33 mouse cellular contexts compared by ENCODE assay signal in genomic region chr16:93575574-93575973, GRCm38 (mm10). TPM values are rescaled to one million over a fixed set of nuclear protein-coding genes. Genes with fewer than 3 reads are reported as not detected.
DNase-seq lines count a peak whose midpoint lies in the region; ATAC-seq lines count a peak whose summit lies in the region.
"Had no signal": no experiment of that assay in that cellular context is flagged by ENCODE, and none has a peak within 500 bp of the region (broad histone marks: within the 10 kb centered on the region; RNA-seq: fewer than 3 reads in every experiment).

No protein-coding gene starts in this region.

- H3K27me3 ChIP-seq in liver, embryonic 16.5 days (ENCODE audit: control insufficient read depth, insufficient read depth, low read depth, low read length) = no peaks in the 10 kb centered on the region
- no peaks in the 10 kb centered on the region for H3K27me3 ChIP-seq in liver, embryonic 11.5 days (replicated peaks; ENCODE audit: control insufficient read depth, insufficient read depth, low read length)
- H3K27me3 ChIP-seq in embryonic facial prominence, embryonic 10.5 days (replicated peaks; ENCODE audit: low read depth, poor library complexity, severe bottlenecking) = 0 out of 2 replicates have a peak, but pooled peaks cover 6% of the 10 kb centered on the region
- H3K27me3 ChIP-seq in embryonic facial prominence, embryonic 12.5 days = no peaks in the 10 kb centered on the region
- H3K27me3 ChIP-seq in stomach, embryonic 16.5 days (ENCODE audit: control insufficient read depth, insufficient read depth, low read length) = no peaks in the 10 kb centered on the region
- H3K27me3 ChIP-seq: kidney, embryonic 15.5 days had no signal

- no peaks in the 10 kb centered on the region for H3K9me3 ChIP-seq in liver, embryonic 16.5 days (replicated peaks; ENCODE audit: control insufficient read depth, low read length)
- H3K9me3 ChIP-seq in liver, embryonic 11.5 days (ENCODE audit: control insufficient read depth, low read length) = no peaks in the 10 kb centered on the region
- no peaks in the 10 kb centered on the region for H3K9me3 ChIP-seq in embryonic facial prominence, embryonic 10.5 days
- no peaks in the 10 kb centered on the region for H3K9me3 ChIP-seq in embryonic facial prominence, embryonic 12.5 days
- H3K9me3 ChIP-seq in stomach, embryonic 16.5 days (replicated peaks; ENCODE audit: control insufficient read depth, low read length) = no peaks in the 10 kb centered on the region
- H3K9me3 ChIP-seq: forebrain, embryonic 12.5 days; kidney, embryonic 15.5 days; limb, embryonic 12.5 days; liver, embryonic 12.5 days had no signal

- no peak for DNase-seq in liver, embryonic 11.5 days (ENCODE audit: low spot score)
- DNase-seq in embryonic facial prominence, embryonic 10.5 days (ENCODE audit: low spot score) = no peak
- no peak for DNase-seq in ovary, postnatal 36 days (ENCODE audit: low spot score)
- DNase-seq: adrenal gland, postnatal 10 days; B cell, adult 2 months; cerebellum, adult 9-10 months; embryo, embryonic 11 days; forebrain, postnatal 0 days; heart, postnatal 14 days; kidney, adult 18-20 months; kidney, postnatal 25 days; lung, adult 2 months; lung, postnatal 10 days; retina, postnatal 1 day; right cerebral cortex, postnatal 14 days; thymus, adult 2 months had no signal

- WGBS in liver, embryonic 16.5 days (ENCODE audit: insufficient replicate concordance) = 51% methylated on average over 5 of the region's 5 CpGs
- WGBS in liver, embryonic 11.5 days = 70% methylated on average over 5 of the region's 5 CpGs
- WGBS in embryonic facial prominence, embryonic 10.5 days = 78% methylated on average over 5 of the region's 5 CpGs
- 71% methylated on average over 5 of the region's 5 CpGs for WGBS in embryonic facial prominence, embryonic 12.5 days
- 66% methylated on average over 5 of the region's 5 CpGs for WGBS in stomach, embryonic 16.5 days

- peak; percentile 56; the same call in 1 of the 2 replicates for ATAC-seq in liver, embryonic 16.5 days (ENCODE audit: low read depth)
- ATAC-seq in liver, embryonic 11.5 days (replicated peaks; ENCODE audit: low FRiP score) = no peak
- ATAC-seq in embryonic facial prominence, embryonic 12.5 days (ENCODE audit: insufficient number of reproducible peaks, insufficient read depth, low FRiP score, low TSS enrichment) = no peak
- ATAC-seq in stomach, embryonic 16.5 days (ENCODE audit: insufficient read depth, low FRiP score) = peak; percentile 34; the same call in 1 of the 2 replicates
- ATAC-seq: forebrain, postnatal 0 days; liver, embryonic 12.5 days; midbrain, embryonic 16.5 days had no signal

- no peaks in the 10 kb centered on the region for H3K36me3 ChIP-seq in liver, embryonic 16.5 days (ENCODE audit: control insufficient read depth, insufficient read depth)
- H3K36me3 ChIP-seq in liver, embryonic 11.5 days (ENCODE audit: control insufficient read depth, insufficient read depth, low read length) = no peaks in the 10 kb centered on the region
- no peaks in the 10 kb centered on the region for H3K36me3 ChIP-seq in embryonic facial prominence, embryonic 10.5 days (replicated peaks)
- no peaks in the 10 kb centered on the region for H3K36me3 ChIP-seq in embryonic facial prominence, embryonic 12.5 days
- no peaks in the 10 kb centered on the region for H3K36me3 ChIP-seq in stomach, embryonic 16.5 days (ENCODE audit: control insufficient read depth, insufficient read depth, low read length)
- H3K36me3 ChIP-seq: forebrain, embryonic 12.5 days; G1E; kidney, embryonic 15.5 days; limb, embryonic 12.5 days; liver, embryonic 12.5 days had no signal

- H3K27ac ChIP-seq in liver, embryonic 16.5 days (ENCODE audit: low read length) = no peak overlapping the region
- H3K27ac ChIP-seq in liver, embryonic 11.5 days (ENCODE audit: low read depth, low read length) = no peak overlapping the region
- H3K27ac ChIP-seq in embryonic facial prominence, embryonic 10.5 days (replicated peaks) = peak overlapping the region; percentile 76; the same call in 1 of the 2 replicates
- H3K27ac ChIP-seq in embryonic facial prominence, embryonic 12.5 days = peak overlapping the region; percentile 7; the same call in 1 of the 2 replicates
- 0 out of 2 replicates have a peak overlapping the region, but pooled peaks have one; percentile 57 for H3K27ac ChIP-seq in stomach, embryonic 16.5 days (ENCODE audit: low read length)
- H3K27ac ChIP-seq: forebrain, embryonic 12.5 days; kidney, embryonic 15.5 days; left cerebral cortex, adult 2 months; limb, embryonic 12.5 days; liver, embryonic 12.5 days; macrophage had no signal

- H3K4me3 ChIP-seq in liver, embryonic 16.5 days (ENCODE audit: low read depth, low read length) = no peak overlapping the region
- H3K4me3 ChIP-seq in liver, embryonic 11.5 days (ENCODE audit: low read depth, low read length) = no peak overlapping the region
- H3K4me3 ChIP-seq in embryonic facial prominence, embryonic 10.5 days = no peak overlapping the region
- H3K4me3 ChIP-seq in embryonic facial prominence, embryonic 12.5 days = no peak overlapping the region
- H3K4me3 ChIP-seq in stomach, embryonic 16.5 days (replicated peaks; ENCODE audit: low read length) = no peak overlapping the region
- H3K4me3 ChIP-seq: erythroblast, embryonic 14.5 days; forebrain, embryonic 12.5 days; kidney, embryonic 15.5 days; left cerebral cortex, adult 2 months; limb, embryonic 12.5 days; liver, embryonic 12.5 days had no signal

- no peak overlapping the region for H3K4me2 ChIP-seq in liver, embryonic 16.5 days (ENCODE audit: low read depth, low read length)
- H3K4me2 ChIP-seq in liver, embryonic 11.5 days = no peak overlapping the region
- H3K4me2 ChIP-seq in embryonic facial prominence, embryonic 12.5 days (replicated peaks) = no peak overlapping the region
- no peak overlapping the region for H3K4me2 ChIP-seq in stomach, embryonic 16.5 days (ENCODE audit: low read depth, low read length)
- H3K4me2 ChIP-seq: forebrain, embryonic 12.5 days; kidney, embryonic 15.5 days; limb, embryonic 12.5 days; liver, embryonic 12.5 days had no signal

- H3K4me1 ChIP-seq in liver, embryonic 16.5 days (ENCODE audit: control insufficient read depth, low read depth, low read length) = no peaks in the 10 kb centered on the region
- H3K4me1 ChIP-seq in liver, embryonic 11.5 days (replicated peaks; ENCODE audit: control insufficient read depth, insufficient read depth, low read length) = no peaks in the 10 kb centered on the region
- H3K4me1 ChIP-seq in embryonic facial prominence, embryonic 10.5 days = peaks cover 23% of the 10 kb centered on the region
- peaks cover 22% of the 10 kb centered on the region; the same call in 1 of the 2 replicates for H3K4me1 ChIP-seq in embryonic facial prominence, embryonic 12.5 days
- peaks cover 15% of the 10 kb centered on the region for H3K4me1 ChIP-seq in stomach, embryonic 16.5 days (ENCODE audit: control insufficient read depth, insufficient read depth, low read length)
- H3K4me1 ChIP-seq: liver, embryonic 12.5 days had no signal

- no peak overlapping the region for H3K9ac ChIP-seq in liver, embryonic 16.5 days (ENCODE audit: low read depth, low read length)
- H3K9ac ChIP-seq in liver, embryonic 11.5 days (ENCODE audit: low read depth, low read length) = no peak overlapping the region
- no peak overlapping the region for H3K9ac ChIP-seq in embryonic facial prominence, embryonic 12.5 days
- no peak overlapping the region for H3K9ac ChIP-seq in stomach, embryonic 16.5 days (ENCODE audit: low read length)
- H3K9ac ChIP-seq: forebrain, embryonic 12.5 days; forebrain, postnatal 0 days; kidney, embryonic 15.5 days; limb, embryonic 12.5 days; liver, embryonic 12.5 days had no signal

RNA-seq across cellular contexts. Expression of gene Setd4, which starts 28.3 kb away (rescaled TPM):
- 3.9 and 4.3 TPM in 2 replicates for polyA plus RNA-seq in liver, embryonic 16.5 days (2015; fragmentation: Nextera tagmentation; extraction: Ambion mirVana)
- 11.1 and 13.4 TPM in 2 replicates for polyA plus RNA-seq in liver, embryonic 11.5 days (2014; fragmentation: Nextera tagmentation; extraction: Ambion mirVana)
- 15.6 and 17.7 TPM in 2 replicates for polyA plus RNA-seq in embryonic facial prominence, embryonic 10.5 days (2016; fragmentation: Nextera tagmentation; extraction: Ambion mirVana)
- polyA plus RNA-seq in embryonic facial prominence, embryonic 12.5 days (2016; fragmentation: Nextera tagmentation; extraction: Ambion mirVana) = 20.8 and 23.1 TPM in 2 replicates
- 10.7 and 11.8 TPM in 2 replicates for polyA plus RNA-seq in stomach, embryonic 16.5 days (2015; fragmentation: Nextera tagmentation; extraction: Ambion mirVana)

RNA-seq across cellular contexts. Expression of gene Cbr1, which starts 30.1 kb away (rescaled TPM):
- polyA plus RNA-seq in liver, embryonic 16.5 days (2015; fragmentation: Nextera tagmentation; extraction: Ambion mirVana) = 22.8 and 25.9 TPM in 2 replicates
- polyA plus RNA-seq in liver, embryonic 11.5 days (2014; fragmentation: Nextera tagmentation; extraction: Ambion mirVana) = 44.3 and 49.3 TPM in 2 replicates
- 97.5 and 111 TPM in 2 replicates for polyA plus RNA-seq in embryonic facial prominence, embryonic 10.5 days (2016; fragmentation: Nextera tagmentation; extraction: Ambion mirVana)
- polyA plus RNA-seq in embryonic facial prominence, embryonic 12.5 days (2016; fragmentation: Nextera tagmentation; extraction: Ambion mirVana) = 132 and 133 TPM in 2 replicates
- polyA plus RNA-seq in stomach, embryonic 16.5 days (2015; fragmentation: Nextera tagmentation; extraction: Ambion mirVana) = 149 and 167 TPM in 2 replicates

RNA-seq across cellular contexts. Expression of gene Gm5678, which starts 52.3 kb away (rescaled TPM):
- not detected in 2 replicates for polyA plus RNA-seq in liver, embryonic 16.5 days (2015; fragmentation: Nextera tagmentation; extraction: Ambion mirVana)
- polyA plus RNA-seq in liver, embryonic 11.5 days (2014; fragmentation: Nextera tagmentation; extraction: Ambion mirVana) = not detected in 2 replicates
- polyA plus RNA-seq in embryonic facial prominence, embryonic 10.5 days (2016; fragmentation: Nextera tagmentation; extraction: Ambion mirVana) = not detected in 2 replicates
- not detected in 2 replicates for polyA plus RNA-seq in embryonic facial prominence, embryonic 12.5 days (2016; fragmentation: Nextera tagmentation; extraction: Ambion mirVana)
- 0.25 and 0.34 TPM in 2 replicates for polyA plus RNA-seq in stomach, embryonic 16.5 days (2015; fragmentation: Nextera tagmentation; extraction: Ambion mirVana)
- polyA plus RNA-seq: embryonic facial prominence, embryonic 14.5 days; erythroblast, embryonic 14.5 days; forebrain, embryonic 12.5 days; forebrain, postnatal 0 days; G1E; heart, embryonic 14.5 days; hindbrain, embryonic 11.5 days; kidney, embryonic 15.5 days; limb, embryonic 12.5 days; liver, embryonic 12.5 days; lung, adult 2 months; macrophage; midbrain, embryonic 16.5 days; neural tube, embryonic 11.5 days; small intestine, adult 2 months; thymus, adult 2 months had no signal

Comparison
In these comparisons a context has a peak if more than half of its experiments do, and no peak if none do; other contexts are left out.
1. ATAC-seq: peak in liver, embryonic 16.5 days (single experiment) and stomach, embryonic 16.5 days (single experiment); none in liver, embryonic 11.5 days (single experiment) and embryonic facial prominence, embryonic 12.5 days (single experiment).
2. H3K27ac ChIP-seq: peak in embryonic facial prominence, embryonic 10.5 days (single experiment), embryonic facial prominence, embryonic 12.5 days (single experiment) and stomach, embryonic 16.5 days (single experiment); none in liver, embryonic 16.5 days (single experiment) and liver, embryonic 11.5 days (single experiment).